Mouse (Mus musculus): ENCODE measurements around the gene Gapdhs. TPM values are rescaled to one million over a fixed set of nuclear protein-coding genes. Genes with fewer than 3 reads are reported as not detected.
"Not testable (repeated sequence)": the region's sequence is repeated elsewhere in the genome, so short reads cannot be mapped to it uniquely, and the experiment has no call there.

Gapdhs gene
- 0.68 and 0.91 TPM in 2 replicates for polyA plus RNA-seq (2014; fragmentation: Nextera tagmentation; extraction: Ambion mirVana)

- not testable (repeated sequence) for H3K4me2 ChIP-seq; H3K27me3 ChIP-seq (ENCODE audit: insufficient read depth, low read length); H3K36me3 ChIP-seq (ENCODE audit: insufficient read depth); H3K4me1 ChIP-seq (ENCODE audit: insufficient read depth); DNase-seq; H3K9ac ChIP-seq; H3K4me3 ChIP-seq (ENCODE audit: low read depth, low read length); H3K9me3 ChIP-seq (ENCODE audit: low read depth, low read length)
- WGBS, result no CpG with 5 or more reads among the region's 4 CpGs
- peak within 1 kb of the TSS; percentile 24; the same call in 1 of the 2 replicates for H3K27ac ChIP-seq (ENCODE audit: low read depth)
- peak; percentile 48; the same call in 1 of the 2 replicates for ATAC-seq (ENCODE audit: insufficient read depth)
Observed at GRCm38 (mm10) chr7:30743617-30744016, at the start of gene Gapdhs. Gene Gapdhs (minus strand): TSS chr7:30743681.

- no peak for TF ChIP-seq CTCF (IDR thresholded peaks at IDR 0.05; ENCODE audit: low read depth)
- H3K27ac ChIP-seq (ENCODE audit: low read depth), result no peak overlapping the region
- no peak overlapping the region for H3K9ac ChIP-seq
- DNase-seq (peak; percentile 59), ATAC-seq (ENCODE audit: insufficient read depth) (no peak)
- no peak overlapping the region for H3K4me2 ChIP-seq
- WGBS, result 16% methylated on average over 9 of the region's 9 CpGs
- H3K27me3 ChIP-seq (ENCODE audit: insufficient read depth, low read length), result no peaks in the 10 kb centered on the region
- H3K9me3 ChIP-seq (ENCODE audit: low read depth, low read length), result no peaks in the 10 kb centered on the region
- H3K4me1 ChIP-seq (ENCODE audit: insufficient read depth), result no peaks in the 10 kb centered on the region
- H3K4me3 ChIP-seq (ENCODE audit: low read depth, low read length), result no peak overlapping the region
- H3K36me3 ChIP-seq (ENCODE audit: insufficient read depth), result no peaks in the 10 kb centered on the region
Observed at GRCm38 (mm10) chr7:30791921-30792320, 48.4 kb upstream of the Gapdhs start.

- TF ChIP-seq CTCF (IDR thresholded peaks at IDR 0.05; ENCODE audit: low read depth), result no peak
- Histone ChIP-seq H3K4me1 (ENCODE audit: insufficient read depth) (no peaks in the 10 kb centered on the region), H3K4me3 (ENCODE audit: low read depth, low read length) (no peak overlapping the region), H3K36me3 (ENCODE audit: insufficient read depth) (no peaks in the 10 kb centered on the region), H3K4me2 (no peak overlapping the region), H3K9ac (no peak overlapping the region), H3K27ac (ENCODE audit: low read depth) (no peak overlapping the region), H3K9me3 (ENCODE audit: low read depth, low read length) (no peaks in the 10 kb centered on the region), H3K27me3 (ENCODE audit: insufficient read depth, low read length) (no peaks in the 10 kb centered on the region)
- ATAC-seq (ENCODE audit: insufficient read depth), result no peak
- DNase-seq, result no peak
- WGBS, result 63% methylated on average over 10 of the region's 10 CpGs
Observed at GRCm38 (mm10) chr7:30790141-30790540, 46.7 kb upstream of the Gapdhs start.

GRCm38 (mm10) chr7:30787377-30788022 lies 44.0 kb upstream of the Gapdhs start, which contains the start of gene Krtdap:
Gene Krtdap (plus strand): TSS chr7:30787896.
- no peak for ATAC-seq (ENCODE audit: insufficient read depth)
- Histone ChIP-seq H3K9me3 (ENCODE audit: low read depth, low read length) (no peaks in the 10 kb centered on the region), H3K4me3 (ENCODE audit: low read depth, low read length) (no peak within 1 kb of the TSS)

GRCm38 (mm10) chr7:30785721-30786546 lies 42.5 kb upstream of the Gapdhs start:
- Histone ChIP-seq H3K27me3 (ENCODE audit: insufficient read depth, low read length) (no peaks in the 10 kb centered on the region), H3K4me2 (no peak overlapping the region), H3K4me1 (ENCODE audit: insufficient read depth) (no peaks in the 10 kb centered on the region), H3K9me3 (ENCODE audit: low read depth, low read length) (no peaks in the 10 kb centered on the region), H3K27ac (ENCODE audit: low read depth) (no peak overlapping the region), H3K4me3 (ENCODE audit: low read depth, low read length) (no peak overlapping the region), H3K36me3 (ENCODE audit: insufficient read depth) (no peaks in the 10 kb centered on the region), H3K9ac (no peak overlapping the region)
- DNase-seq (no peak), ATAC-seq (ENCODE audit: insufficient read depth) (no peak)
- WGBS, result 70% methylated on average over 13 of the region's 13 CpGs
- TF ChIP-seq CTCF (IDR thresholded peaks at IDR 0.05; ENCODE audit: low read depth), result no peak

More at GRCm38 (mm10) chr7:30787377-30788022, 44.0 kb upstream of the Gapdhs start, which contains the start of gene Krtdap:
- TF ChIP-seq CTCF (IDR thresholded peaks at IDR 0.05; ENCODE audit: low read depth), result no peak
- DNase-seq, result no peak
- no peak within 1 kb of the TSS for H3K9ac ChIP-seq
- H3K27ac ChIP-seq (ENCODE audit: low read depth), result no peak within 1 kb of the TSS
- H3K36me3 ChIP-seq (ENCODE audit: insufficient read depth), result no peaks in the 10 kb centered on the region
- H3K27me3 ChIP-seq (ENCODE audit: insufficient read depth, low read length), result no peaks in the 10 kb centered on the region
- H3K4me1 ChIP-seq (ENCODE audit: insufficient read depth), result no peaks in the 10 kb centered on the region
- H3K4me2 ChIP-seq, result no peak within 1 kb of the TSS
- WGBS, result 42% methylated on average over 15 of the region's 15 CpGs

- Histone ChIP-seq H3K4me1 (ENCODE audit: insufficient read depth) (no peaks in the 10 kb centered on the region), H3K4me2 (no peak overlapping the region), H3K27me3 (ENCODE audit: insufficient read depth, low read length) (no peaks in the 10 kb centered on the region), H3K36me3 (ENCODE audit: insufficient read depth) (no peaks in the 10 kb centered on the region), H3K9ac (no peak overlapping the region), H3K27ac (ENCODE audit: low read depth) (no peak overlapping the region), H3K4me3 (ENCODE audit: low read depth, low read length) (no peak overlapping the region), H3K9me3 (ENCODE audit: low read depth, low read length) (no peaks in the 10 kb centered on the region)
- 47% methylated on average over 1 of the region's 1 CpGs for WGBS
- no peak for DNase-seq
- TF ChIP-seq CTCF (IDR thresholded peaks at IDR 0.05; ENCODE audit: low read depth), result no peak
- ATAC-seq (ENCODE audit: insufficient read depth), result no peak
Observed at GRCm38 (mm10) chr7:30785154-30785553, 41.7 kb upstream of the Gapdhs start.

- DNase-seq (no peak), ATAC-seq (ENCODE audit: insufficient read depth) (no peak)
- WGBS, result 66% methylated on average over 3 of the region's 3 CpGs
- TF ChIP-seq CTCF (IDR thresholded peaks at IDR 0.05; ENCODE audit: low read depth), result no peak
- no peaks in the 10 kb centered on the region for H3K9me3 ChIP-seq (ENCODE audit: low read depth, low read length)
- H3K27me3 ChIP-seq (ENCODE audit: insufficient read depth, low read length), result no peaks in the 10 kb centered on the region
- H3K4me1 ChIP-seq (ENCODE audit: insufficient read depth), result no peaks in the 10 kb centered on the region
- H3K4me2 ChIP-seq, result no peak overlapping the region
- H3K36me3 ChIP-seq (ENCODE audit: insufficient read depth), result no peaks in the 10 kb centered on the region
- H3K27ac ChIP-seq (ENCODE audit: low read depth), result no peak overlapping the region
- no peak overlapping the region for H3K9ac ChIP-seq
- H3K4me3 ChIP-seq (ENCODE audit: low read depth, low read length), result no peak overlapping the region
Observed at GRCm38 (mm10) chr7:30782658-30783057, 39.2 kb upstream of the Gapdhs start.

All from lung, embryonic 14.5 days (tissue).